Mouse (Mus musculus): ENCODE results near the gene Xrcc5.
A peak's percentile ranks its signal among the peaks of the same experiment; 100 is the strongest.

The Xrcc5 gene

GRCm38 (mm10) chr1:72307317-72307798 is at the start of gene Xrcc5:
TSS of gene Xrcc5 (plus strand) at chr1:72307421.
- peak; percentile 98 for DNase-seq

GRCm38 (mm10) chr1:72263099-72263498 is 44.1 kb upstream of the Xrcc5 start:
- DNase-seq: no peak

GRCm38 (mm10) chr1:72278085-72278484 is 29.1 kb upstream of the Xrcc5 start:
- no peak for DNase-seq

GRCm38 (mm10) chr1:72282604-72283003 is 24.6 kb upstream of the Xrcc5 start:
- no peak for DNase-seq

- peak; percentile 95 for DNase-seq
These were observed 23.2 kb upstream of the Xrcc5 start, which contains the start of the genes Pecr and Tmem169 for GRCm38 (mm10) chr1:72283992-72284485. TSS of gene Pecr (minus strand) at chr1:72284314. TSS of gene Tmem169 (plus strand) at chr1:72284369.

- peak; percentile 14 for DNase-seq
These were observed 22.7 kb upstream of the Xrcc5 start for GRCm38 (mm10) chr1:72284539-72284938.

GRCm38 (mm10) chr1:72286904-72287303 is 20.3 kb upstream of the Xrcc5 start:
- DNase-seq: peak; percentile 60

GRCm38 (mm10) chr1:72287893-72288292 is 19.3 kb upstream of the Xrcc5 start:
- DNase-seq: no peak

- DNase-seq: no peak
These were observed 18.6 kb upstream of the Xrcc5 start for GRCm38 (mm10) chr1:72288527-72289150.

- no peak for DNase-seq
These were observed 16.3 kb upstream of the Xrcc5 start for GRCm38 (mm10) chr1:72290896-72291295.

GRCm38 (mm10) chr1:72291421-72291820 is 15.8 kb upstream of the Xrcc5 start:
- DNase-seq: no peak

GRCm38 (mm10) chr1:72291925-72292324 is 15.3 kb upstream of the Xrcc5 start:
- DNase-seq: no peak

GRCm38 (mm10) chr1:72293869-72294663 is 13.2 kb upstream of the Xrcc5 start:
- DNase-seq: no peak

GRCm38 (mm10) chr1:72295746-72296145 is 11.5 kb upstream of the Xrcc5 start:
- no peak for DNase-seq

GRCm38 (mm10) chr1:72301845-72302244 is 5.4 kb upstream of the Xrcc5 start:
- no peak for DNase-seq

- DNase-seq: peak; percentile 21
These were observed 980 bp upstream of the Xrcc5 start for GRCm38 (mm10) chr1:72306241-72306640.

- DNase-seq: no peak
These were observed 491 bp upstream of the Xrcc5 start for GRCm38 (mm10) chr1:72306679-72307181.

- peak; percentile 10 for DNase-seq
These were observed 1.7 kb downstream of the Xrcc5 start for GRCm38 (mm10) chr1:72308919-72309318.

GRCm38 (mm10) chr1:72309744-72310424 is 2.7 kb downstream of the Xrcc5 start:
- peak; percentile 77 for DNase-seq

GRCm38 (mm10) chr1:72312701-72313398 is 5.6 kb downstream of the Xrcc5 start:
- no peak for DNase-seq

GRCm38 (mm10) chr1:72313399-72314039 is 6.3 kb downstream of the Xrcc5 start:
- DNase-seq: peak; percentile 64

GRCm38 (mm10) chr1:72315447-72315846 is 8.2 kb downstream of the Xrcc5 start:
- no peak for DNase-seq
